Mouse (Mus musculus) hindbrain, embryonic 13.5 days (tissue): ENCODE data around the gene Hnf1a. TPM values are rescaled to one million over a fixed set of nuclear protein-coding genes. Genes with fewer than 3 reads are reported as not detected.
A peak's percentile ranks its signal among the peaks of the same experiment; 100 is the strongest.

Experiments
- ATAC-seq: fragments of 200-750 bp; cut with Nextera tagmentation; 2 replicates; pipeline ENCODE4 v1.8.0; 2017; ENCODE audit warnings: moderate TSS enrichment; ENCODE audit not compliant: low FRiP score
- H3K27ac ChIP-seq: fragments of 300-500 bp; sonication (generic); 2 replicates; pipeline ENCODE4 v1.5.1; 2015; ENCODE audit warnings: inconsistent platforms, mild to moderate bottlenecking, moderate library complexity
- H3K27me3 ChIP-seq: fragments of 300-500 bp; sonication (generic); 2 replicates; pipeline ENCODE4 v1.6.1; 2015; ENCODE audit warnings: mild to moderate bottlenecking, inconsistent platforms
- H3K36me3 ChIP-seq: fragments of 300-500 bp; sonication (generic); 2 replicates; pipeline ENCODE4 v1.6.1; 2015; ENCODE audit warnings: mild to moderate bottlenecking, inconsistent platforms
- H3K4me1 ChIP-seq: fragments of 300-500 bp; sonication (generic); replicated peaks from 2 replicates; pipeline ENCODE4 v1.6.1; 2015; ENCODE audit warnings: inconsistent platforms
- H3K4me2 ChIP-seq: fragments of 300-500 bp; sonication (generic); 2 replicates; pipeline ENCODE4 v1.6.1; 2015; ENCODE audit warnings: inconsistent platforms, mild to moderate bottlenecking, moderate library complexity
- H3K4me3 ChIP-seq: fragments of 300-500 bp; sonication (generic); 2 replicates; pipeline ENCODE4 v1.5.1; 2015; ENCODE audit warnings: mild to moderate bottlenecking, inconsistent platforms
- H3K9ac ChIP-seq: fragments of 300-500 bp; sonication (generic); 2 replicates; pipeline ENCODE4 v1.6.1; 2015; ENCODE audit warnings: mild to moderate bottlenecking, inconsistent platforms
- H3K9me3 ChIP-seq: fragments of 300-500 bp; sonication (generic); 2 replicates; pipeline ENCODE4 v1.6.1; 2016; ENCODE audit warnings: inconsistent platforms
- WGBS: fragments of 180-500 bp; shearing (Covaris S2); methylation state at CpG from one replicate; pipeline ENCODE4 v1.1.7; 2015; 5-methylcytosine and 5-hydroxymethylcytosine counted together
- polyA plus RNA-seq: library from polyadenylated mRNA; unstranded; fragments of >200 nt; fragmentation: Nextera tagmentation; extraction: Ambion mirVana; gene quantifications from 2 replicates; pipeline ENCODE4 v1.2.1, GENCODE M21; 2015

Hnf1a gene
- polyA plus RNA-seq, 1 experiment from 2014 or later, result not detected

GRCm38 (mm10) chr5:115007768-115008167 is 36.9 kb upstream of the Hnf1a start:
- H3K4me3 ChIP-seq, result no peak overlapping the region
- no peak overlapping the region for H3K27ac ChIP-seq
- ATAC-seq, result no peak
- H3K9me3 ChIP-seq, result no peaks in the 10 kb centered on the region
- H3K4me1 ChIP-seq, result peaks cover 17% of the 10 kb centered on the region
- no peaks in the 10 kb centered on the region for H3K27me3 ChIP-seq
- no peaks in the 10 kb centered on the region for H3K36me3 ChIP-seq
- H3K9ac ChIP-seq, result no peak overlapping the region
- no peak overlapping the region for H3K4me2 ChIP-seq
- WGBS, result 84% methylated on average over 5 of the region's 5 CpGs

DNA sequence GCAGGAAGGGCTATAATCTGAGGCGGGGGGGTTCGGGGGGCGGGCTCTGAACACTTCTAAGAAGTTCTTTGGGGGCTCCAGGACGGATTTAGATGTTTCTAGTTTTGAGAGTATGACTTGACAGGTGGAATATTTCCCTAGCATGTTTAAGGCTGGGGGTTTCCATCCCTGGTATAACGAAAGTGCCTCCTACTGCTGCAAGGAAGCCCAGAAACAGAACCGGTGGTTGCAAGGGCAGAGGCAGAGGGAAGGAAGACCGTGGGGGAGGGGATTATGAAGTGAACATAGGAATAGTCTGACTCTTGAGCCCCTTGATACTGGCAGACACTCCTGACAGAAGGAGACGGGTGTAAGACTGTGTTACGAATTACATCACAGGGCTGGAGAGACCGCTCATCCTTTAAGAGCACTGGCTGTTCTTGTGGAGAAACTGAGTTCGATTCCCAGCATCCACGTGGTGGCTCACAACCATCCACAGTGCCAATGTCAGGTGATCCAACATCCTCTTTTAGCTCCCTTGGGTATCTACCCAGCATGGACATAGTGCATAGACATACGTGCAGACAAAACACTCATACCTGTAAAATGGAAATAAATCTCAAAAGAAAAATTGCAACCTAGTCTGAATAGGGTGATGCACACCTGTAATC is 32.5 kb upstream of the Hnf1a start:
- Histone ChIP-seq H3K4me3 (no peak overlapping the region), H3K27me3 (no peaks in the 10 kb centered on the region), H3K27ac (no peak overlapping the region), H3K4me2 (no peak overlapping the region), H3K36me3 (no peaks in the 10 kb centered on the region), H3K9ac (no peak overlapping the region), H3K4me1 (no peaks in the 10 kb centered on the region), H3K9me3 (no peaks in the 10 kb centered on the region)
- ATAC-seq, result no peak
- 80% methylated on average over 13 of the region's 13 CpGs for WGBS

GRCm38 (mm10) chr5:115002781-115003180 is 31.9 kb upstream of the Hnf1a start:
- Histone ChIP-seq H3K9ac (no peak overlapping the region), H3K27ac (no peak overlapping the region), H3K4me2 (no peak overlapping the region), H3K4me1 (no peaks in the 10 kb centered on the region), H3K36me3 (no peaks in the 10 kb centered on the region), H3K4me3 (no peak overlapping the region), H3K9me3 (no peaks in the 10 kb centered on the region), H3K27me3 (no peaks in the 10 kb centered on the region)
- ATAC-seq, result no peak
- 81% methylated on average over 6 of the region's 6 CpGs for WGBS

GRCm38 (mm10) chr5:115001464-115001863 is 30.6 kb upstream of the Hnf1a start:
- no peaks in the 10 kb centered on the region for H3K9me3 ChIP-seq
- H3K4me1 ChIP-seq, result no peaks in the 10 kb centered on the region
- ATAC-seq, result no peak
- no peak overlapping the region for H3K27ac ChIP-seq
- H3K4me2 ChIP-seq, result no peak overlapping the region
- H3K4me3 ChIP-seq, result no peak overlapping the region
- 69% methylated on average over 8 of the region's 8 CpGs for WGBS
- no peaks in the 10 kb centered on the region for H3K27me3 ChIP-seq
- H3K36me3 ChIP-seq, result no peaks in the 10 kb centered on the region
- H3K9ac ChIP-seq, result no peak overlapping the region

- WGBS, result 86% methylated on average over 2 of the region's 2 CpGs
- H3K27me3 ChIP-seq, result no peaks in the 10 kb centered on the region
- H3K27ac ChIP-seq, result no peak overlapping the region
- no peak overlapping the region for H3K9ac ChIP-seq
- no peak overlapping the region for H3K4me3 ChIP-seq
- no peaks in the 10 kb centered on the region for H3K36me3 ChIP-seq
- no peak overlapping the region for H3K4me2 ChIP-seq
- no peaks in the 10 kb centered on the region for H3K9me3 ChIP-seq
- no peak for ATAC-seq
- no peaks in the 10 kb centered on the region for H3K4me1 ChIP-seq
These were observed 29.6 kb upstream of the Hnf1a start for GRCm38 (mm10) chr5:115000503-115000902.

GRCm38 (mm10) chr5:114997327-114997726 is 26.4 kb upstream of the Hnf1a start:
- no peaks in the 10 kb centered on the region for H3K9me3 ChIP-seq
- no peaks in the 10 kb centered on the region for H3K36me3 ChIP-seq
- no peak overlapping the region for H3K4me3 ChIP-seq
- H3K27ac ChIP-seq, result no peak overlapping the region
- no peak overlapping the region for H3K9ac ChIP-seq
- no peaks in the 10 kb centered on the region for H3K27me3 ChIP-seq
- no peak for ATAC-seq
- H3K4me2 ChIP-seq, result no peak overlapping the region
- no peaks in the 10 kb centered on the region for H3K4me1 ChIP-seq
- 81% methylated on average over 6 of the region's 6 CpGs for WGBS

DNA sequence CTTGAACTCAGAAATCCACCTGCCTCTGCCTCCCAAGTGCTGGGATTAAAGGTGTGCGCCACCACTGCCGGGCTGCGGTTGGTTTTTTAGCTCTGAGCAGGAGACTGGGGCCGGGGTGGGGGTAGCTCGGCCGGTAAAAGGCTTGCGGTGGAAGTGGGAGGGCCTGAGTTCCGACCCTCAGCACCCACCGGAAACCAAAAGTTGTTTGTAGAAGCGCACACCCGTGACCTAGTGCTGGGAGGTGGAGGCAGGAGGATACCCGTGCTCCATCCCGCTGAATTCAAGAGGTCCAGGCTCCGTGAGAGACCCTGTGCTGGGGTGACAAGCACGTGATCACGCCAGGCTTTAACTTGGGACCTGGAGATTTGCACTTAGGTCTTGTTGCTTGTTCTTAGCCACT is 25.6 kb upstream of the Hnf1a start:
- 81% methylated on average over 16 of the region's 16 CpGs for WGBS
- no peak overlapping the region for H3K4me2 ChIP-seq
- H3K27me3 ChIP-seq, result no peaks in the 10 kb centered on the region
- no peaks in the 10 kb centered on the region for H3K9me3 ChIP-seq
- no peaks in the 10 kb centered on the region for H3K36me3 ChIP-seq
- no peak for ATAC-seq
- no peak overlapping the region for H3K27ac ChIP-seq
- H3K9ac ChIP-seq, result no peak overlapping the region
- no peak overlapping the region for H3K4me3 ChIP-seq
- H3K4me1 ChIP-seq, result no peaks in the 10 kb centered on the region

GRCm38 (mm10) chr5:114985074-114985473 is 14.2 kb upstream of the Hnf1a start:
- Histone ChIP-seq H3K27me3 (no peaks in the 10 kb centered on the region), H3K9ac (no peak overlapping the region), H3K4me1 (no peaks in the 10 kb centered on the region), H3K27ac (no peak overlapping the region), H3K4me2 (no peak overlapping the region), H3K9me3 (0 out of 2 replicates have a peak, but pooled peaks cover 4% of the 10 kb centered on the region), H3K4me3 (no peak overlapping the region), H3K36me3 (no peaks in the 10 kb centered on the region)
- no peak for ATAC-seq

DNA sequence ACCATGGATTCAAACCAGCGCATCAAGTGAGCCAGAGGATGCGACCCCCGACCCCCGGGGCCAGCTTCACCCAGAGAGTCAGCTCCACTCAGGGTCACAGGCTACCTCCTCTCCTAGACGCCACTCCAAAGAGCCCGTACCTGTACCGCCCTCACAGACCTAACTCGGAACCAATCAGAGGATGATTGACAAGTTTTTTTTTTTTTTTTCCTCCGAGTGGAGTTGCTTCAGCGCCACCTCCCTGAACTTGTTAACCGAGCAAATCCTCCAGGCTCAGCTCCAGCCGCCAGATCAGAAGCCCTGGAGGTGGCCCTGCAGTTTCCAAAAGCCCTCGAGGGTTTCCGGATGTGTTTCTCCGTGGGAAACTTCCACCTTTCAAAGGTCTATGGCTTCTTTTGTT is 11.1 kb upstream of the Hnf1a start:
- Histone ChIP-seq H3K27me3 (no peaks in the 10 kb centered on the region), H3K9me3 (no peaks in the 10 kb centered on the region), H3K36me3 (no peaks in the 10 kb centered on the region), H3K4me1 (peaks cover 9% of the 10 kb centered on the region), H3K4me3 (no peak overlapping the region), H3K9ac (no peak overlapping the region), H3K27ac (no peak overlapping the region), H3K4me2 (no peak overlapping the region)
- WGBS, result 55% methylated on average over 15 of the region's 15 CpGs
- ATAC-seq, result no peak

DNA sequence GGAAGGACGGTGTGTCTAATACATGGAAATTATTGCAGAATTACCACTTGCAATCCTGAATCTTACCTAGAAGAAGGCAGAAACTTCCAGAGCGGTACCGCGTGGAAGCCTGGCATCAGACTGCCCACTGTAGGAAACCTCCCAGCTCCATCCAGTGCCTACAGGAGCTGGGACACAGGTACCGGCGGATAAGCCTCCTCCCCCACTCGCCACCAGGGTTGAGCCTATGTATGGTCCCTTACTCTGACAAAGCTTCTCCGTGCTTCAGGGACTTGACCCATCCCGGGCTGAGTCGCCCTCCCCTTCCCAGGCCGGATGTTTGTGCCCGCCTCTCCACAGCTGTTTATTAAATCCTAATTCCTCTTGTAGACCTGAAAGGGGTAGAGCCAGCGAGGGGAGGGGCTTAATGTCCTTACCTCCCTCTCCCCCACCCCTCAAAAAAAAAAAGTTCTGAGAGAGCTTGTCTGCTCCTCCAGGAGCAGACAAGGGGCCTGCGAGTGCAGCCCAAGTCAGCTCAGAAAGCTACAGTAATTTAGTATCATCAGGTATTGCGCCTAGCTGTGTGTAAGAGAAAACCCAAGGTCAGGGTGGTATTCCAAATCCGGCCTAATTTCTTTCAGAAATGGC is 9.3 kb upstream of the Hnf1a start:
- Histone ChIP-seq H3K4me1 (peaks cover 9% of the 10 kb centered on the region), H3K4me3 (peak overlapping the region; percentile 36), H3K27ac (no peak overlapping the region), H3K36me3 (no peaks in the 10 kb centered on the region), H3K9me3 (no peaks in the 10 kb centered on the region), H3K9ac (peak overlapping the region; percentile 49; the same call in 1 of the 2 replicates), H3K4me2 (peak overlapping the region; percentile 62), H3K27me3 (no peaks in the 10 kb centered on the region)
- 33% methylated on average over 16 of the region's 16 CpGs for WGBS
- no peak for ATAC-seq

- Histone ChIP-seq H3K4me1 (peaks cover 9% of the 10 kb centered on the region), H3K4me3 (peak overlapping the region; percentile 36), H3K27me3 (no peaks in the 10 kb centered on the region), H3K9ac (peak overlapping the region; percentile 49; the same call in 1 of the 2 replicates), H3K4me2 (peak overlapping the region; percentile 62), H3K9me3 (no peaks in the 10 kb centered on the region), H3K36me3 (no peaks in the 10 kb centered on the region), H3K27ac (no peak overlapping the region)
- ATAC-seq, result peak; percentile 32; the same call in 1 of the 2 replicates
- WGBS, result 13% methylated on average over 32 of the region's 32 CpGs
These were observed 8.6 kb upstream of the Hnf1a start for GRCm38 (mm10) chr5:114979250-114980121.

DNA sequence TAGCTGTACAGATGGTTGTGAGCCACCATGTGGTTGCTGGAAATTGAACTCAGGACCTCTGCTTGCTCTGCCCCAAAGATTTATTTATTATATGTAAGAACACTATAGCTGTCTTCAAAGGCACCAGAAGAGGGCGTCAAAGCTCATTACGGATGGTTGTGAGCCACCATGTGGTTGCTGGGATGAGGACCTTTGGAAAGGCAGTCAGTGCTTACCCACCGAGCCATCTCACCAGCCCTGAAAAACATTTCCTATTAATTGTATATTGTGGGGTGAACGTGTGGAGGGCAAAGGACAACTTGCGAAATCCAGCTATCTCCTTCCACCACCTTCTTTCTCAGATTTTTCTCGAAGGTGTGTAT is 8.0 kb upstream of the Hnf1a start:
- H3K27me3 ChIP-seq, result no peaks in the 10 kb centered on the region
- no peak overlapping the region for H3K27ac ChIP-seq
- WGBS, result 3% methylated on average over 6 of the region's 6 CpGs
- H3K4me1 ChIP-seq, result peaks cover 9% of the 10 kb centered on the region
- no peak overlapping the region for H3K9ac ChIP-seq
- peak overlapping the region; percentile 62 for H3K4me2 ChIP-seq
- H3K9me3 ChIP-seq, result no peaks in the 10 kb centered on the region
- no peak overlapping the region for H3K4me3 ChIP-seq
- ATAC-seq, result no peak
- H3K36me3 ChIP-seq, result no peaks in the 10 kb centered on the region
